In the genomic region with DNA sequence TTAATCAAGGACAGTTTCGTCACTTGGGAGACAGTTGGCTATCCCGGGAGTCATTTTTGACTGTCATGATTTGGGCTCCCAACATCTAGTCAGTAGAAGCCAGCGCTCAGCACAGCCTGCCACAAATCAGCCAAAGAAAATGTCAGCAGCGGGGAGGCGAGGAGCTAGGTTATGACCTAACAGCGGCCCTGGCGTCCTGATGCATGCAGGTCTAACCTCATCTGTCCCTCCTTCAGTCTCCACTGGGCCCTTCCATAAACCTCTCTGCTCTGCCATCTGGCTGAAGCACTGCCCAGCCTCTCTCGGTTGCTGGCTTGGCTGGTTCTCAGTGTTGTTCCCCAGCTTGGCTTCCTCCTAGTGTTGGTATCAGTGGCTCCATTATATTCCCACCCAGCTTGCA, we compare ENCODE assay signal across 14 mouse cellular contexts. TPM values are rescaled to one million over a fixed set of nuclear protein-coding genes. Genes with fewer than 3 reads are reported as not detected.
DNase-seq lines count a peak whose midpoint lies in the region; ATAC-seq and TF ChIP-seq lines count a peak whose summit lies in the region.
"Had no signal": no experiment of that assay in that cellular context is flagged by ENCODE, and none has a peak within 500 bp of the region (broad histone marks: within the 10 kb centered on the region; RNA-seq: fewer than 3 reads in every experiment).

No protein-coding gene starts in this region.

- H3K27me3 ChIP-seq in heart, adult 2 months (ENCODE audit: control insufficient read depth, insufficient read depth, low read length) = no peaks in the 10 kb centered on the region
- H3K27me3 ChIP-seq in heart, embryonic 12.5 days (replicated peaks) = no peaks in the 10 kb centered on the region
- H3K27me3 ChIP-seq in heart, postnatal 0 days (ENCODE audit: control insufficient read depth, insufficient read depth, low read length) = no peaks in the 10 kb centered on the region
- H3K27me3 ChIP-seq: liver, embryonic 12.5 days had no signal

- H3K4me1 ChIP-seq in heart, adult 2 months (ENCODE audit: control insufficient read depth, insufficient read depth, low read length) = peaks cover 1% of the 10 kb centered on the region
- H3K4me1 ChIP-seq in heart, embryonic 12.5 days (replicated peaks) = peaks cover 21% of the 10 kb centered on the region
- H3K4me1 ChIP-seq in heart, postnatal 0 days (ENCODE audit: control insufficient read depth, insufficient read depth) = peaks cover 7% of the 10 kb centered on the region
- H3K4me1 ChIP-seq in olfactory bulb, adult 2 months (ENCODE audit: control insufficient read depth, insufficient read depth, low read length) = peaks cover 23% of the 10 kb centered on the region; the same call in 1 of the 2 replicates

- no peak for ATAC-seq in heart, embryonic 12.5 days (ENCODE audit: insufficient number of reproducible peaks, low FRiP score)
- no peak for ATAC-seq in heart, postnatal 0 days (ENCODE audit: insufficient read depth, low read depth)
- ATAC-seq: activated CD4-positive, CD25-positive, alpha-beta regulatory T cell, adult 4 months; liver, embryonic 12.5 days had no signal

- DNase-seq in heart, adult 2 months = peak; percentile 52 to 65
- DNase-seq in ovary, postnatal 36 days (ENCODE audit: low spot score) = peak; percentile 32
- no peak for DNase-seq in ovary, postnatal 14 days (ENCODE audit: low spot score)
- DNase-seq in heart, postnatal 0 days (ENCODE audit: low spot score) = no peak
- DNase-seq in cerebellum, adult 9-10 months = no peak
- DNase-seq: kidney, postnatal 36 days; thymus, adult 18-20 months had no signal

- H3K4me2 ChIP-seq in heart, embryonic 12.5 days = no peak overlapping the region
- no peak overlapping the region for H3K4me2 ChIP-seq in heart, postnatal 0 days (ENCODE audit: low read depth, low read length)
- H3K4me2 ChIP-seq: liver, embryonic 12.5 days had no signal

- no peak for TF ChIP-seq EP300 in heart, adult 2 months (IDR thresholded peaks at IDR 0.05; ENCODE audit: insufficient read depth, low read depth, low read length)
- TF ChIP-seq EP300 in heart, postnatal 0 days (IDR thresholded peaks at IDR 0.05; ENCODE audit: low read depth) = no peak

- H3K4me3 ChIP-seq in heart, adult 2 months = no peak overlapping the region
- H3K4me3 ChIP-seq in heart, embryonic 12.5 days = no peak overlapping the region
- H3K4me3 ChIP-seq in heart, postnatal 0 days (ENCODE audit: low read depth, low read length) = no peak overlapping the region
- no peak overlapping the region for H3K4me3 ChIP-seq in olfactory bulb, adult 2 months (ENCODE audit: insufficient read depth, low read depth, low read length)
- H3K4me3 ChIP-seq: erythroblast, embryonic 14.5 days; liver, embryonic 12.5 days had no signal

- no peak for TF ChIP-seq POLR2A in heart, adult 2 months (IDR thresholded peaks at IDR 0.05; ENCODE audit: insufficient read depth, low read depth, low read length)
- TF ChIP-seq POLR2A in olfactory bulb, adult 2 months (IDR thresholded peaks at IDR 0.05; ENCODE audit: insufficient read depth, low read depth, low read length) = no peak

- 59% methylated on average over 8 of the region's 8 CpGs for WGBS in heart, adult 2 months
- 62% methylated on average over 8 of the region's 8 CpGs for WGBS in heart, embryonic 12.5 days
- 64% methylated on average over 8 of the region's 8 CpGs for WGBS in heart, postnatal 0 days
- WGBS in olfactory bulb, adult 2 months = 66% methylated on average over 8 of the region's 8 CpGs

- no peaks in the 10 kb centered on the region for H3K9me3 ChIP-seq in heart, embryonic 12.5 days (replicated peaks)
- no peaks in the 10 kb centered on the region for H3K9me3 ChIP-seq in heart, postnatal 0 days (replicated peaks; ENCODE audit: control insufficient read depth, low read length)
- H3K9me3 ChIP-seq: liver, embryonic 12.5 days had no signal

- peak overlapping the region; percentile 33 for H3K27ac ChIP-seq in heart, adult 2 months
- H3K27ac ChIP-seq in heart, embryonic 12.5 days (ENCODE audit: poor library complexity, severe bottlenecking) = no peak overlapping the region
- H3K27ac ChIP-seq in heart, postnatal 0 days (ENCODE audit: low read depth) = peak overlapping the region; percentile 24; the same call in 1 of the 2 replicates
- H3K27ac ChIP-seq in olfactory bulb, adult 2 months (ENCODE audit: insufficient read depth, low read depth, low read length) = peak overlapping the region; percentile 62
- H3K27ac ChIP-seq: liver, embryonic 12.5 days had no signal

- no peaks in the 10 kb centered on the region for H3K79me2 ChIP-seq in heart, adult 2 months (replicated peaks; ENCODE audit: control insufficient read depth, insufficient read depth, low read length)

- intact Hi-C loops in heart, adult 2 months (cut with DNase I) = no loop called here

- H3K36me3 ChIP-seq in heart, adult 2 months (ENCODE audit: control insufficient read depth, insufficient read depth, low read length) = no peaks in the 10 kb centered on the region
- no peaks in the 10 kb centered on the region for H3K36me3 ChIP-seq in heart, embryonic 12.5 days
- no peaks in the 10 kb centered on the region for H3K36me3 ChIP-seq in heart, postnatal 0 days (replicated peaks; ENCODE audit: control insufficient read depth, insufficient read depth, low read length)

- no peak for TF ChIP-seq CTCF in heart, adult 2 months (IDR thresholded peaks at IDR 0.05)
- no peak for TF ChIP-seq CTCF in heart, postnatal 0 days (IDR thresholded peaks at IDR 0.05; ENCODE audit: low read depth)
- TF ChIP-seq CTCF in olfactory bulb, adult 2 months (IDR thresholded peaks at IDR 0.05; ENCODE audit: insufficient read depth, low read depth, low read length) = no peak

- no peak overlapping the region for H3K9ac ChIP-seq in heart, adult 2 months (ENCODE audit: low read depth, low read length)
- no peak overlapping the region for H3K9ac ChIP-seq in heart, embryonic 12.5 days
- H3K9ac ChIP-seq in heart, postnatal 0 days (replicated peaks; ENCODE audit: low read depth, low read length) = no peak overlapping the region
- H3K9ac ChIP-seq: liver, embryonic 12.5 days had no signal

RNA-seq across cellular contexts. Expression of a gene that starts 5.4 kb away (rescaled TPM):
- 1 to 10 TPM; 7.1 to 8.8 TPM for total RNA-seq in heart, adult 2 months (2021)
- polyA plus RNA-seq in heart, adult 2 months (2012; rRNA removed) = 8.4 and 8.7 TPM in 2 replicates
- polyA plus RNA-seq in heart, embryonic 12.5 days (2016; fragmentation: Nextera tagmentation; extraction: Ambion mirVana) = 11.3 and 12.3 TPM in 2 replicates
- total RNA-seq in heart, postnatal 0 days (2014; rRNA removed; ENCODE audit: low replicate concordance) = 13.8 and 18.2 TPM in 2 replicates
- 9.6 and 10.1 TPM in 2 replicates for polyA plus RNA-seq in heart, postnatal 0 days (2015; fragmentation: Nextera tagmentation; extraction: Ambion mirVana)
- not detected in 2 replicates for polyA plus RNA-seq in olfactory bulb, adult 2 months (2012; ENCODE audit: insufficient read depth, insufficient read length, low replicate concordance, missing spikeins)

RNA-seq across cellular contexts. Expression of a gene that starts 15.2 kb away (rescaled TPM):
- total RNA-seq in heart, adult 2 months (2021) = 1 to 10 TPM; 1.6 to 1.8 TPM
- polyA plus RNA-seq in heart, adult 2 months (2012; rRNA removed) = 1.9 and 2.0 TPM in 2 replicates
- 0.51 and 0.86 TPM in 2 replicates for polyA plus RNA-seq in heart, embryonic 12.5 days (2016; fragmentation: Nextera tagmentation; extraction: Ambion mirVana)
- total RNA-seq in heart, postnatal 0 days (2014; rRNA removed; ENCODE audit: low replicate concordance) = 2.9 and 3.5 TPM in 2 replicates
- 0.33 and 0.34 TPM in 2 replicates for polyA plus RNA-seq in heart, postnatal 0 days (2015; fragmentation: Nextera tagmentation; extraction: Ambion mirVana)
- not detected in 2 replicates for polyA plus RNA-seq in olfactory bulb, adult 2 months (2012; ENCODE audit: insufficient read depth, insufficient read length, low replicate concordance, missing spikeins)

RNA-seq across cellular contexts. Expression of a gene that starts 15.3 kb away (rescaled TPM):
- total RNA-seq in heart, adult 2 months (2021) = under 1 TPM; 0.25 to 0.26 TPM
- polyA plus RNA-seq in heart, adult 2 months (2012; rRNA removed) = 1.6 and 2.0 TPM in 2 replicates
- polyA plus RNA-seq in heart, embryonic 12.5 days (2016; fragmentation: Nextera tagmentation; extraction: Ambion mirVana) = 0.15 and 0.21 TPM in 2 replicates
- 0.15 and 1.6 TPM in 2 replicates for total RNA-seq in heart, postnatal 0 days (2014; rRNA removed; ENCODE audit: low replicate concordance)
- polyA plus RNA-seq in heart, postnatal 0 days (2015; fragmentation: Nextera tagmentation; extraction: Ambion mirVana) = not detected in 2 replicates
- not detected in 2 replicates for polyA plus RNA-seq in olfactory bulb, adult 2 months (2012; ENCODE audit: insufficient read depth, insufficient read length, low replicate concordance, missing spikeins)
- total RNA-seq: megakaryocyte progenitor cell, adult 5-6 weeks had no signal
- polyA plus RNA-seq: activated CD4-positive, CD25-positive, alpha-beta regulatory T cell, adult 4 months had no signal

RNA-seq across cellular contexts. Expression of a gene that starts 24.7 kb away (rescaled TPM):
- not detected for total RNA-seq in heart, adult 2 months (2021)
- polyA plus RNA-seq in heart, adult 2 months (2012; rRNA removed) = not detected in 2 replicates
- not detected in 2 replicates for polyA plus RNA-seq in heart, embryonic 12.5 days (2016; fragmentation: Nextera tagmentation; extraction: Ambion mirVana)
- 0.12 TPM in 1 of 2 replicates, not detected in the other for total RNA-seq in heart, postnatal 0 days (2014; rRNA removed; ENCODE audit: low replicate concordance)
- not detected in 2 replicates for polyA plus RNA-seq in heart, postnatal 0 days (2015; fragmentation: Nextera tagmentation; extraction: Ambion mirVana)
- polyA plus RNA-seq in olfactory bulb, adult 2 months (2012; ENCODE audit: insufficient read depth, insufficient read length, low replicate concordance, missing spikeins) = not detected in 2 replicates
- total RNA-seq: megakaryocyte progenitor cell, adult 5-6 weeks had no signal
- polyA plus RNA-seq: activated CD4-positive, CD25-positive, alpha-beta regulatory T cell, adult 4 months; erythroblast, embryonic 14.5 days; heart, embryonic 14.5 days; liver, embryonic 12.5 days had no signal

RNA-seq across cellular contexts. Expression of a gene that starts 39.5 kb away (rescaled TPM):
- total RNA-seq in heart, adult 2 months (2021) = under 1 TPM in 1 of 2 experiments, not detected in 1; 0.07 TPM
- polyA plus RNA-seq in heart, adult 2 months (2012; rRNA removed) = 0.10 and 0.18 TPM in 2 replicates
- 0.06 and 0.08 TPM in 2 replicates for polyA plus RNA-seq in heart, embryonic 12.5 days (2016; fragmentation: Nextera tagmentation; extraction: Ambion mirVana)
- 0.31 TPM in 1 of 2 replicates, not detected in the other for total RNA-seq in heart, postnatal 0 days (2014; rRNA removed; ENCODE audit: low replicate concordance)
- polyA plus RNA-seq in heart, postnatal 0 days (2015; fragmentation: Nextera tagmentation; extraction: Ambion mirVana) = 0.03 and 0.05 TPM in 2 replicates
- polyA plus RNA-seq in olfactory bulb, adult 2 months (2012; ENCODE audit: insufficient read depth, insufficient read length, low replicate concordance, missing spikeins) = not detected in 2 replicates
- total RNA-seq: megakaryocyte progenitor cell, adult 5-6 weeks had no signal
- polyA plus RNA-seq: activated CD4-positive, CD25-positive, alpha-beta regulatory T cell, adult 4 months; erythroblast, embryonic 14.5 days had no signal

Comparison
In these comparisons a context has a peak if more than half of its experiments do, and no peak if none do; other contexts are left out.
1. DNase-seq: peak in heart, adult 2 months (2 of 2) and ovary, postnatal 36 days (single experiment); none in ovary, postnatal 14 days (single experiment), heart, postnatal 0 days (single experiment) and cerebellum, adult 9-10 months (single experiment).